Mouse (Mus musculus): ENCODE results near the gene Olfr923. TPM values are rescaled to one million over a fixed set of nuclear protein-coding genes. Genes with fewer than 3 reads are reported as not detected.

Gene Olfr923
- not detected in 2 replicates for polyA plus RNA-seq (2015; fragmentation: Nextera tagmentation; extraction: Ambion mirVana)

DNA sequence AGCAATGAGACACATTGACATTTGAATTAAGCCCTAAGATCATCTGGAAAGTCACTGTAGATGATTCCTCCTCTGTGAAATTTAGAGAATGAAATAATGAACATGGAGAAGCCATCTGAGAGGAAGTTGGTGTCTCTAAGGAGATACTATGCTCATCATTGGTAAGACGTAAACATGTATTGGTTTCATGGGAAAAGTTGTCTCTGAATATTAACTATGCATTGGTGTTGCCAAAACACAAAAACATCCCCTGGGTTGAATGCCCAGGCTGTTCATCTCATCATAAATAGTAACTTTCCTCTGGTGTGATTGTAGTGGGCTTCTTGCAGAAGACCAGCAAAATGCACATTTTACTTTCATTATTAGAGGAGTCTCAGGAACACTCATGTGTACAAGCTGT is at the start of gene Olfr923:
TSS of gene Olfr923 (plus strand) at position 301 of the 400 bp plus-strand sequence.
- H3K9me3 ChIP-seq (ENCODE audit: low read length) = no peaks in the 10 kb centered on the region
- TF ChIP-seq CTCF (IDR thresholded peaks at IDR 0.05; ENCODE audit: low read depth) = no peak
- no peak for TF ChIP-seq EP300 (IDR thresholded peaks at IDR 0.05; ENCODE audit: low read depth)
- no peaks in the 10 kb centered on the region for H3K36me3 ChIP-seq (replicated peaks; ENCODE audit: insufficient read depth, low read length)
- H3K4me2 ChIP-seq (ENCODE audit: low read depth, low read length) = no peak within 1 kb of the TSS
- H3K9ac ChIP-seq (replicated peaks) = no peak within 1 kb of the TSS
- ATAC-seq = no peak
- DNase-seq = no peak
- no peaks in the 10 kb centered on the region for H3K27me3 ChIP-seq (ENCODE audit: insufficient read depth, low read length)
- no peak within 1 kb of the TSS for H3K4me3 ChIP-seq (ENCODE audit: low read depth, low read length)
- 77% methylated on average over 1 of the region's 1 CpGs for WGBS (ENCODE audit: insufficient replicate concordance)
- H3K4me1 ChIP-seq (ENCODE audit: insufficient read depth) = no peaks in the 10 kb centered on the region
- no peak within 1 kb of the TSS for H3K27ac ChIP-seq (ENCODE audit: low read depth)

DNA sequence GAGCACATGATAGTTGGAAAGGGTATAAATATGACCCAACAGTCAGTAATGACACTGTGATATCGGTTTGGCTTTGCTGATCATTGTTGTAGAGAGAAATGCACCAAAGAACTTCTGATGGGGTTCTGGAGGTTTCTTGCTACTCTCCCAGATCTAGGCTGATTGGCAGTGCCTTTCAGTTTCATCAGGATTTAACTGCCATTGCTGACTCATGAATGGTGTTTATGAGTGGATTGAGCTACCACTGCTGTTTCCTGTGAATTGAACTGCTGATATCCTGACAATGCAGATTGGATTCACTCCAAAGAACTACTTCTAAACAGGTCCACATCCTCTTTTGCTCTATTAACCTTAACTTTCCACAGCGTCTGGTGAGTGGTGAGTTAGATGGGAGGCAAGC is 33.7 kb upstream of the Olfr923 start:
- no peak overlapping the region for H3K27ac ChIP-seq (ENCODE audit: low read depth)
- no peaks in the 10 kb centered on the region for H3K4me1 ChIP-seq (ENCODE audit: insufficient read depth)
- no peak overlapping the region for H3K4me3 ChIP-seq (ENCODE audit: low read depth, low read length)
- DNase-seq (no peak), ATAC-seq (no peak)
- H3K36me3 ChIP-seq (replicated peaks; ENCODE audit: insufficient read depth, low read length) = no peaks in the 10 kb centered on the region
- TF ChIP-seq EP300 (IDR thresholded peaks at IDR 0.05; ENCODE audit: low read depth) (no peak), CTCF (IDR thresholded peaks at IDR 0.05; ENCODE audit: low read depth) (no peak)
- no peak overlapping the region for H3K4me2 ChIP-seq (ENCODE audit: low read depth, low read length)
- no peak overlapping the region for H3K9ac ChIP-seq (replicated peaks)
- H3K27me3 ChIP-seq (ENCODE audit: insufficient read depth, low read length) = no peaks in the 10 kb centered on the region
- WGBS (ENCODE audit: insufficient replicate concordance) = 73% methylated on average over 2 of the region's 2 CpGs
- H3K9me3 ChIP-seq (ENCODE audit: low read length) = no peaks in the 10 kb centered on the region

DNA sequence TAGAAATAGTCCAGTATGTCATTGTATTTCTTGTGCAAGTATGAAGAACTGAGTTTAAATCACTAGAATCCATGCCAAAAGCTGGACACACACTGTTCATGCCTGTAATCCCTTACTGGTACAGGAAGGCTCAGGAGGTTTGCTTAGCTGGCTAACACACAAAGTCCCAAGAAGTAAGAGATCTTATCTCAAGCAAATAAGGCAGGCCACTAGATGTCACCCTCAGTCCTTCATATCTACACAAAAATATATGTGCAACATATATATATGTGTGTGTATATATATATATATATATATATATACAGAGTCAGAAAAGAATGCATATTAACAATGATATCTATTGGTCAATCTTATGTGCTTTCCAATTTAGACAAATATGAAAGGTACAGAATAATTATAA is 20.6 kb upstream of the Olfr923 start:
- TF ChIP-seq CTCF (IDR thresholded peaks at IDR 0.05; ENCODE audit: low read depth) (no peak), EP300 (IDR thresholded peaks at IDR 0.05; ENCODE audit: low read depth) (no peak)
- ATAC-seq = no peak
- DNase-seq = no peak
- Histone ChIP-seq H3K4me1 (ENCODE audit: insufficient read depth) (no peaks in the 10 kb centered on the region), H3K36me3 (replicated peaks; ENCODE audit: insufficient read depth, low read length) (no peaks in the 10 kb centered on the region), H3K27me3 (ENCODE audit: insufficient read depth, low read length) (no peaks in the 10 kb centered on the region), H3K4me2 (ENCODE audit: low read depth, low read length) (no peak overlapping the region), H3K27ac (ENCODE audit: low read depth) (no peak overlapping the region), H3K4me3 (ENCODE audit: low read depth, low read length) (no peak overlapping the region), H3K9ac (replicated peaks) (no peak overlapping the region), H3K9me3 (ENCODE audit: low read length) (no peaks in the 10 kb centered on the region)

DNA sequence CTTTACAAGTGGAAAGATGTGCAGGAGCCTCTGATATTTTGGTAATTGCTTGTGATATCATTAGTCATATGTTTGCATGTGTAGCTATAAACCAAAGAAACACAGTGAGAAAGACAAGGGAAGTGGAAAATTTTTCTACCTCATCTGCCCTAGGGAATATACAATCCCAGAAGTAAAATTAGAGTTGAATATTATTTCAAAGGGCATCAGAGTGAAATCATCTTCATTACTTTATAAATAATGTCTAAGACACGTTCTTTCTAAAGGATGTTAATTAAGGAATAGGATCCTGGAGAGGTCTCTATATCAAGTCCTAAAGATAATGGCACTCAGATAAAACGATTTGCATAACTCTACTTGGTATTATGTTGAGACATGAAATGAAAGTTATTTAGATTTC is 12.0 kb upstream of the Olfr923 start, which contains the start of gene Olfr922:
TSS of gene Olfr922 (plus strand) at position 301 of the 400 bp plus-strand sequence.
- TF ChIP-seq EP300 (IDR thresholded peaks at IDR 0.05; ENCODE audit: low read depth) = no peak
- no peak for TF ChIP-seq CTCF (IDR thresholded peaks at IDR 0.05; ENCODE audit: low read depth)
- Histone ChIP-seq H3K9ac (replicated peaks) (no peak within 1 kb of the TSS), H3K36me3 (replicated peaks; ENCODE audit: insufficient read depth, low read length) (no peaks in the 10 kb centered on the region), H3K27me3 (ENCODE audit: insufficient read depth, low read length) (no peaks in the 10 kb centered on the region), H3K4me3 (ENCODE audit: low read depth, low read length) (no peak within 1 kb of the TSS), H3K4me1 (ENCODE audit: insufficient read depth) (no peaks in the 10 kb centered on the region), H3K9me3 (ENCODE audit: low read length) (no peaks in the 10 kb centered on the region), H3K27ac (ENCODE audit: low read depth) (no peak within 1 kb of the TSS), H3K4me2 (ENCODE audit: low read depth, low read length) (no peak within 1 kb of the TSS)
- WGBS (ENCODE audit: insufficient replicate concordance) = 50% methylated on average over 2 of the region's 2 CpGs
- ATAC-seq (no peak), DNase-seq (no peak)

DNA sequence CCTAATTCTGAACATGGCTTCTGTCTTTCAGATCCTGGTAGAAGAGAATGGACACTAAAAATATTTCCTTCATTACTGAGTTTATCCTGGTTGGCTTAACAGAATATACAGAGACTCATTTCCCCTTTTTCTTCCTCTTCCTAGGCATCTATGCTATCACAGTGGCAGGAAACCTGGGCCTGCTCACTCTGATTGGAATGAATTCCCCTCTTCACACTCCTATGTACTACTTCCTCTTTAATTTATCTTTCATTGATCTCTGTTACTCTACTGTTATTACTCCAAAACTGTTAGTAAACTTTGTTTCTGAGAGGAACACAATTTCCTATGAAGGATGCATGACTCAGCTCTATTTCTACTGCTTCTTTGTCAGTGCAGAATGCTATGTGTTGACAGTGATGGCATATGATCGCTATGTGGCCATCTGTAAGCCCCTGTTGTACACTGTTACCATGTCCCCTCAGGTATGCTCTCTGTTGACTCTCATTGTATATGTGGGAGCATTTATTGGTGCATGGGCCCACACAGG is 10.8 kb upstream of the Olfr923 start:
- Histone ChIP-seq H3K27me3 (ENCODE audit: insufficient read depth, low read length) (no peaks in the 10 kb centered on the region), H3K36me3 (replicated peaks; ENCODE audit: insufficient read depth, low read length) (no peaks in the 10 kb centered on the region), H3K4me3 (ENCODE audit: low read depth, low read length) (no peak overlapping the region), H3K9ac (replicated peaks) (no peak overlapping the region), H3K9me3 (ENCODE audit: low read length) (no peaks in the 10 kb centered on the region), H3K4me2 (ENCODE audit: low read depth, low read length) (no peak overlapping the region), H3K27ac (ENCODE audit: low read depth) (no peak overlapping the region), H3K4me1 (ENCODE audit: insufficient read depth) (no peaks in the 10 kb centered on the region)
- TF ChIP-seq EP300 (IDR thresholded peaks at IDR 0.05; ENCODE audit: low read depth) (no peak), CTCF (IDR thresholded peaks at IDR 0.05; ENCODE audit: low read depth) (no peak)
- ATAC-seq = no peak
- WGBS (ENCODE audit: insufficient replicate concordance) = 72% methylated on average over 1 of the region's 1 CpGs
- no peak for DNase-seq

DNA sequence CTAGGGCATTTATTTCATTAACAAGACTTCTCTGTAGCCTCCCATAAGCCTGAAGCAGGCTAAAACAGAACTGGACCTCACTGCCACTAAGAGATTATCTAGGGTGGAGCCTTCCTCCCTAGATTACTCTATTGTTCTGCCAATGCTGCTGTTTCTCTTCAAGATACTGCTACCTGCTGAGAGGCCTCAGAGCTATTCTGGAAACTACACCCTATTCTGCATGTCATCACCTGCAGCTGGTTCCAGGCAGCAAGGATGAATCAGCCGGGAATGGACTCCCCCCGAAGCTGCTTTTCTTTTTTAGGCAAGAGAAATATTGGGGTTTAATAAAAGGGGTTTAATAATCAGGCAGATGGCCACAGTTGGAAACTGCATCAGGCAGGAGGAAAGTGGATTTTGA is 6.7 kb downstream of the Olfr923 start:
- Histone ChIP-seq H3K27me3 (ENCODE audit: insufficient read depth, low read length) (no peaks in the 10 kb centered on the region), H3K4me1 (ENCODE audit: insufficient read depth) (no peaks in the 10 kb centered on the region), H3K9me3 (ENCODE audit: low read length) (no peaks in the 10 kb centered on the region), H3K4me3 (ENCODE audit: low read depth, low read length) (no peak overlapping the region), H3K9ac (replicated peaks) (no peak overlapping the region), H3K36me3 (replicated peaks; ENCODE audit: insufficient read depth, low read length) (no peaks in the 10 kb centered on the region), H3K27ac (ENCODE audit: low read depth) (no peak overlapping the region), H3K4me2 (ENCODE audit: low read depth, low read length) (no peak overlapping the region)
- 69% methylated on average over 2 of the region's 2 CpGs for WGBS (ENCODE audit: insufficient replicate concordance)
- TF ChIP-seq CTCF (IDR thresholded peaks at IDR 0.05; ENCODE audit: low read depth) (no peak), EP300 (IDR thresholded peaks at IDR 0.05; ENCODE audit: low read depth) (no peak)
- DNase-seq (no peak), ATAC-seq (no peak)

DNA sequence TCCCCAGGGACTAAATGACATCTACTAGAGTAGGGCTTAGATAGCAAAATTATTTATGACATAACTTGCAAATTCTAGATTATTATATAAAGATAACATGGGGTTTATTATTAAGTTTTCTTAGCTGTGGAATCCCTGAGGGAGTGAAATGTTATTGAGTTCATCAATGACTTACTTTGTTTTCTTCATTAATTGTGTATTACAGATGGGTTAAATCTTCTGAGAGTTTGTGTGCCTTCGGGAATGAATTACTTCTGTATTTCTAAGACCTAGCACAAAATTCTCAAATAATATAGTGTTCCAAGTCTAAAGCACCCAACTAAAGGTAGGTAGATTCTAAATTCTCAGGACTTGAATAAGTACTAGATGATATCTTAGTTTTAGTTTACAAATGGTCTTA is 17.8 kb downstream of the Olfr923 start, which contains the start of gene Olfr924:
TSS of gene Olfr924 (plus strand) at position 301 of the 400 bp plus-strand sequence.
- DNase-seq (no peak), ATAC-seq (no peak)
- no peaks in the 10 kb centered on the region for H3K9me3 ChIP-seq (ENCODE audit: low read length)
- H3K4me3 ChIP-seq (ENCODE audit: low read depth, low read length) = no peak within 1 kb of the TSS
- no peak within 1 kb of the TSS for H3K27ac ChIP-seq (ENCODE audit: low read depth)
- 85% methylated on average over 1 of the region's 1 CpGs for WGBS (ENCODE audit: insufficient replicate concordance)
- H3K27me3 ChIP-seq (ENCODE audit: insufficient read depth, low read length) = no peaks in the 10 kb centered on the region
- no peak for TF ChIP-seq CTCF (IDR thresholded peaks at IDR 0.05; ENCODE audit: low read depth)
- TF ChIP-seq EP300 (IDR thresholded peaks at IDR 0.05; ENCODE audit: low read depth) = no peak
- no peaks in the 10 kb centered on the region for H3K4me1 ChIP-seq (ENCODE audit: insufficient read depth)
- H3K4me2 ChIP-seq (ENCODE audit: low read depth, low read length) = no peak within 1 kb of the TSS
- H3K36me3 ChIP-seq (replicated peaks; ENCODE audit: insufficient read depth, low read length) = no peaks in the 10 kb centered on the region
- no peak within 1 kb of the TSS for H3K9ac ChIP-seq (replicated peaks)

Data from liver, postnatal 0 days (tissue).